Mouse (Mus musculus) ES-CJ7 (cell line): Measurements from ENCODE around the gene Trp73.
A peak's percentile ranks its signal among the peaks of the same experiment; 100 is the strongest.

Experiments
- DNase-seq: peaks from one replicate; pipeline ENCODE4 v3.0.0; 2011; ENCODE audit warnings: low read depth, low spot score

The Trp73 gene

GRCm38 (mm10) chr4:154103386-154103785, 36.6 kb downstream of the Trp73 start:
- DNase-seq = no peak

- no peak for DNase-seq
Observed at GRCm38 (mm10) chr4:154099361-154099760, 40.6 kb downstream of the Trp73 start.

- no peak for DNase-seq
Observed at GRCm38 (mm10) chr4:154096111-154096510, 43.9 kb downstream of the Trp73 start.

DNA sequence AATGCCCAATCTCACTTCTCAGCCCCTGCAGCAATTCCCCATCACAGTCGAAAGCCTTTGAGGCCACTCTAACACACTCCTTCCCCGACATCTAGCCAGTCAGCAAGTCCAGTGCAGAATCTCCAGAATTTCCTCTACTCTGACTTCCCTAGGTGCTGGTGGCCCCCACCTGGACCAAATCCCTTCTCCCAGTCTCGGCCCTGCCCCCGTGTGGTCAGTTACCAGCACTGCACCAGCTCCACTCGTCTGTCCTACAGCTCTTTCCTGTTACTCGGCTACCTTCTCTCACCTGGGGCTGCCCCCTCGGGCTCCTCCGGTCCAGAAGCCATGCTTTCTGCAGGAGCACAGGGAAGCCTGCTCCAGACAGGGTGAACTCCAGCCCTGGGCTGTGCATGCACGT, 46.8 kb downstream of the Trp73 start:
- DNase-seq = peak; percentile 66

DNA sequence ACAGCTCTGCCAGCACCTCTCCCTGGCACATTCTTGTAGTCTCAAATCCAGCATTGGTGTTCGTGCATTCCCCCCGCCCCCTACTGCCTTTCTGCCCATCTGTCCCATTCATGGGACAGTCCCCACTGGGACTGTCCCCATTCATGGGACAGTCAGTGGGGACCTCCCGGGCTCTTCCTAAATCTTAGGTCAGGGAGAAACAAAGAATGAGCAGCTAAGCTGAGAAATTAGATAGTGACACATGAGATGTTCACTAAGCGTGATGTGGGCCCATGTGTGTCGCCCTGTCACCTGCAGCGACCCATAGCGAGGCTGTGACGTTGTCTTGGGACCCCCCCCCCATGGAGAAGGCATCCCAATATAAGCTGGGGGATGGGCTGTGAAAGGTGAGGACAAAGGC, 48.7 kb downstream of the Trp73 start:
- no peak for DNase-seq

DNA sequence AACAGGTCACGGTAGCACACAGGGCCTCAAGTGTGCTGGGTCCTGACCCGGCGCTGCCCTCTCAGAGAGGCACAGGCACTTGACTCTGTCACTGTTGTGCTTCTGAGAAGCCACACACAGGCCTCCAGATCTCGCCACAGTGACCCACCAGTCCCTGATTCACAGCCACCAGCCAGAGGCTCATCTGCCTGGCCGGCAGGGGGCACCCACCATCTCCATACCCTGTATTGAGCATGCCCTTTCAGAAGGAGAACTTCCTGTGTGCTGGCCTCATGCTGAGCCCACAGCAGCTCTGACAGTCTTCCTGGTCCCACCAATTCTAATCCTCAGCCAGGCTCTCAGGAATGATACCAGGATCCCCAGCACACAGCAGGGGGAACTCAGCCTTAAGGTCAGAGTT, 50.8 kb downstream of the Trp73 start:
- DNase-seq = peak; percentile 43

DNA sequence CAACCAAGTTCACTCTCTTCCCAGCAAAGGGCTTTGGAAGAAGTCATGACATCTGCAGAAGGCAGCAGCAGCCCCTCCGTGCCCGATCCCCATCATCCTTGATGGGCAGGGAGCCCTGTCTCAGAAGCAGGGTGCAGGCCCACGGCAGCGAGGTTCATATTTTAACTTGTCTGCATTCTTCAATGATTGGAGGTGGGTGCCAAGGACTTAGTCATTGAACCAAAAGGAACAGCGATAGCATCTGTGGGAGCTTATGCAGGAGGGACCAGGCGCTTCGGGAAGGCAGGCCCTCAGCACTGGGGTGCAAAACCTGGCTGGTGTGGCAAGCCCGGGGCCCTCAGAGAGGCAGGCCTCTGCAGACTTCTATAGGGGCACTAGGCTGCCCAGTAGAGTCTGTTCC, 53.6 kb downstream of the Trp73 start:
- DNase-seq = no peak

GRCm38 (mm10) chr4:154085856-154086255, 54.2 kb downstream of the Trp73 start:
- DNase-seq = no peak

GRCm38 (mm10) chr4:154081974-154082373, 58.0 kb downstream of the Trp73 start:
- DNase-seq = peak; percentile 90

DNA sequence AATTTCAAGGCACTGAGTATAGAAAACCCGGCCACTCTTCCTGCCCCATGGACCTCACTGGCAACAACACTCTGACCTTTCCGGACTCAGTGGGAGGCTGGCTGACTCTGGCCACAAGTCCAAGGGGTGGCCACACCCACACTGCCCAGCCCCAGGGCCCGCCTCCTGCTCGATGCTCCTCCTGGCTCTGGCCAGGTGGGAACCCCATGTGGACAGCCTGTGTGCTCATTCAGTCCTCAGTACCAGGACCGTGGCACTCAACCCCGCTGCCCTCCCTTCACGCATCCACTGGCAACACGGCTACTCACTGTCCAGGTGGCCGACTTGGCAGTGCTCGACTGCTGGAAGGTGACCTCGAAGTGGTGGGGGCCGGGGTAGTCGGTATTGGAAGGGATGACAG, 59.0 kb downstream of the Trp73 start:
- no peak for DNase-seq

GRCm38 (mm10) chr4:154080211-154080610, 59.8 kb downstream of the Trp73 start:
- no peak for DNase-seq

- no peak for DNase-seq
Observed at GRCm38 (mm10) chr4:154071941-154072340, 68.1 kb downstream of the Trp73 start.

DNA sequence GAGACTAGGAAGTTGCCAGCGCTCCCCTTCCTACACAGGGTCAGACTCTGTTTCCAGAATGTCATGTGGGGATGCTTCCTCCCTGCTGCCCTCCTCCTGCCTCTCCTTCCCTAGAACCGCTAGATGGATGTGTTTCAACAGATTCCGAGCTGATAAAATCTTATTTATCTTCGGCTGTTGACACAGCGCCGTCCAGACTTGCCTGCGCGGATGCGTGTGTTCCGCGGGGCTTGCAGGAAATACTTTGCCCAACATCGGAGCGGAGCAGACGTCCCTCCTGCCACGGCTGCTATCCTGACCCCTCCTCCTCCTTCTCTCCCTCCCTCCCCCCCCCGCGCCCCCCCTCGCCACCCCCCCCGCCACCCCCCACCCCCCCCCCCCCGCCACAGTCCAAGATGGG, 68.5 kb downstream of the Trp73 start:
- DNase-seq = no peak

- DNase-seq = peak; percentile 93
Observed at GRCm38 (mm10) chr4:154070896-154071295, 69.1 kb downstream of the Trp73 start.

DNA sequence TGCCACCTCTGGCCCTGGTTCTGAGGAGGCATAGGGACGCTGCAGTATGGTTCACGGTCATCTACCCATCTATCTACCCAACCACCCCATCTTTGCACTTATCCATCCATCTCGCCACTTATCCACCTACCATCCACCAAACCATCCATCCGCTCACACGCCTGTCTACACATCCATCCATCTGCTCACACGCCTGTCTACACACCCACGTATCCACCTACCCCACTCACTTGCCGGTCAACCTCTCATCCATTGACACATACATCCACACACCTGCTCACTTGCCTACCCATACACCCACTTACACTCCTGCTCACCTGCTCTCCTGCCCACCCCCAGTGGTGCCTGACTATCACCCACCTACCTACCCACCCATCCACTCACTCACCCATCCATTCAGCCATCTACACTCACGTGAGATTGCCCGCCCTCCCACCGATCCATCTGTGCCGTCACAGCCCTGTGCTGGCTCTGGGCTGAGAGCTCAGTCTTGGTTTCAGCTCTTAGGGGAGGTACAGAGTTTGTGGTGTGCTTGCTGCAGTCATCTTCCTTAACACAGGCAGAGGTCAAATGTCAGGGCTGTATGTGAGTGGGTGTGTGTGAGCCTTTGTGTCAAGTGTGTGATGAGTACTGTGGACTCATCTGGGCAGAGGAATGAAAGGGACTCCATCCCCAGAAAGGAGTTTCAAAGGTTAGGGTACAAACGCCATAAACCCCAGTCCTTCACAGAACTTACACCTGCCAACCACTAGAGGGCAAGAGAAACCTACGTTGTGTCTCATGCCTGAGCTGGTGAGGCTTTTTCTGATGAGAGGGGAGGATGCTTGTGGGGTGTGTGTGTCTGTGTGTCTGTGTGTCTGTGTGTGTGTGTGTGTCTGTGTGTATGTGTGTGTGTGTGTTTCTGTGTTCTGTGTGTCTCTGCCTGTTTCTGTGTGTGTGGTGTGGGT, 74.9 kb downstream of the Trp73 start:
- DNase-seq = peak; percentile 61

DNA sequence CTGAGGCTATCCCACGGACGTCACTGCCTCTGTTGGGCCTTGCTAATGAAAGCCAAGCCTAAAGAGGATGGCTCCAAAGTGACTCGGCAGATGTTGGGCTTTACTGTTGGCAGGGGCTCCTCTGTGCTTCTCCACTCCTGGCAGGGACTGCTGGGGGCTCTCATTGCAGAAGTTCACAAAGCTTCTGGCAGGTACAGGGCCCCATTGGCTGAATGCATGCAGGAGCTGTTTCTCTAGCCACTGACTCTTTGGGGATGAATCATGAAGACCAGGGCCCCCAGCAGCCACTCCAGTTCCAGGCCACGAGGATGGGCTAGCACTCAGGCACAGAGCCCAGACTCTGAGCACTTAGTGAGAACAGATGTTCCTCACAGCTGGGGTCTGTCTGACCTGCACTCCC, 82.3 kb downstream of the Trp73 start:
- no peak for DNase-seq

DNA sequence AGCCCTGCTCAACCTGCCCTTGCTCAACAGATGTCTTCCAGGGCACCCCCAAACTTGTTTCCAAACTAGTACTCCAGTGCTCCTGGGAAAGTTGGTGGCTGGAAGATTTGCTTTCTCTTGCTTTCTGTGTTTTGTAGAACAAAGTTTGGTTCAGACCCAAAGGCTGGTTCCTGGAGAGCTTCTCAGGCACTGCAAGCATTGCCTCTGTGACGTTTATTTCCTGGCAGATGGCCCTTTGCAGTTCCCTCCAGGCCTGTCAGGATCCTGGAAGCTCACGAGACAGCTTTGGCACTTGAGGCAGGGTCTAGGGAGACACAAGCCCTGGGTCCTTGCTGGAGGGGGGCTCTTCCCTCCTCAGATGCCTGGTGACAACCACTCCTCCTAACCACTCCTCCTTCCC, 83.3 kb downstream of the Trp73 start:
- no peak for DNase-seq

DNA sequence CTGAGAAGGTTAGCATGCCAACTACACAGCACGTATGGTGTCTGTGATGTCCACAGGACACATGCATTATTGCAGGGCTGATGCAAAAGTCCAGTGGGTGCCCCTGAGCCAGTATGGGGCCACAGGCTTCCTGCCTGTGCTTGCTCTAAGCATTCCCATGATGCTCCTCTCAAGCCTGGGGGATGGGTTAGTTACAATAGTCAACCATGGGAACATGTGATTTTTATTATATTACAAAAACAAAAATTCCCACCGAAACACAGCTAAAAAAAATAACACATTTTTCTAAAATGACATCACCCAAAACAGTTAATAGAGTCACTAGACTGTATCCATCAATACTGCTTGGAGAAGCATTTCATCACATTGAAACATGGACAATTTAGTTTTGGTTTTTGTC, 84.0 kb downstream of the Trp73 start:
- no peak for DNase-seq

GRCm38 (mm10) chr4:154055482-154055881, 84.5 kb downstream of the Trp73 start:
- DNase-seq = no peak

DNA sequence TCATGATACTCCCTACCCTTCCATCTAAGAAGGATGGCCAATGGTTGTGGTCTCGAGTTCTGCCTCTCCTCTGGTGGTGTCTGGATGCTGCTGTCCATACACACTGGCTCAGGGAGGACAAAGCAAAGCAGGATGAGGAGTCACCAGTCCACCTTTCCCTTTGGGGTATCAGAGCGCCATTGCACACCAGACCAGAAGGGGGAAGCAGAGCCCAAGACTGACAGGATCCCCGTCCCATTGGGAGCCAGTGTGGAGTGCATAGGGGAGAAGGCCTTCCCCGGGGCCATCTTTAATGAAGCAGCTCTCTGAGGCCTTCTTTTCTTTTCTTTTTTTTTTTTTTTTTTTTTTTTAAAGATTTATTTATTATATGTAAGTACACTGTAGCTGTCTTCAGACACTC, 86.9 kb downstream of the Trp73 start:
- peak; percentile 23 for DNase-seq

DNA sequence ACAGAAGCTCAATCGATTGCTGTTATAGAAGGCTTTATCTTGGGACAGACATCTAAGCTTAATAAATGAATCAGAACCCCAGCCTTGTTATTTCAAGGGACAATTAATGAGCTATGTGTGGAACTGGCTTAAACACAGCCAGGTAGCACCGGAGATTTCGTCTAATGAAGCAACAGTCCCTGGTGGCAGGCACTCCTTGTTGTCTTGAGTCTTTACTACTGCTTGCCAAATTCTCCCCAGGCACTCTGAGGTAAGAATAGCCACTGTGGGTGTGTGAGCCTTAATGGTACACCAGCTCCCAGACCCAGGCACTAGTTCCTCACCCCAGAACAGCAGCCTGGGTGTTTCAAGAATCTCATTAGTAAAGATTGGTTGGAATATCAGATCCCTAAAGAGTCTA, 88.6 kb downstream of the Trp73 start:
- no peak for DNase-seq

GRCm38 (mm10) chr4:154045837-154046236, 94.2 kb downstream of the Trp73 start:
- no peak for DNase-seq

DNA sequence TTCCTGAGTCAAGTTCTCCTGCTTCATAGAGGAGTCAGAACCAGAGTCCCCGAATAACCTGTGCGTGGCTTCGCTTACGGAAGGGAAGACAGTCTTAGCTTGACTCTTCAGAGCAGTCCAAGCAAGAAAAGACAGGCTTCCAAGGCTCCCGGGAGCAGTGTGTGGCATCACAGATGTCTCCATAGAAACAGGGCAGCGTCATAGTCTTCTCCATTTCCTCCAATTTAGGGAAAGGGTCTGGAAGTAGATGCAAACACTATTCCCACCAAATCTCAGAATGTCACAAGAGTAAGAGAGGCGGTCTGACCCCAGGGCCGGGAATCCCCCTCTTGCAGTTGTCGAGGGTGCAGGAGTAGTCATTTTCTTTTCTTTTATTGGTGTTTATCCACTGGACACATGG, 97.4 kb downstream of the Trp73 start, which contains the start of gene Ccdc27:
Gene Ccdc27 (minus strand): TSS at position 101 of the 400 bp plus-strand sequence.
- DNase-seq = no peak
